Mouse (Mus musculus) lung, embryonic 14.5 days (tissue): ENCODE results near the gene Hexim2. TPM values are rescaled to one million over a fixed set of nuclear protein-coding genes. Genes with fewer than 3 reads are reported as not detected.

ENCODE experiments used
- ATAC-seq: fragments of 200-750 bp; cut with Nextera tagmentation; 2 replicates; pipeline ENCODE4 v1.8.0; 2017; ENCODE audit warnings: mild to moderate bottlenecking, moderate TSS enrichment, moderate library complexity; ENCODE audit not compliant: insufficient read depth
- DNase-seq: peaks from one replicate; pipeline ENCODE4 v3.0.0-alpha.2; 2015
- H3K27ac ChIP-seq: fragments of 300-500 bp; sonication (generic); 2 replicates; pipeline ENCODE4 v1.5.1; 2014; ENCODE audit warnings: low read depth, mild to moderate bottlenecking, moderate library complexity
- H3K27me3 ChIP-seq: fragments of 300-500 bp; sonication (generic); 2 replicates; pipeline ENCODE4 v1.6.1; 2014; ENCODE audit warnings: low read length, control low read depth; ENCODE audit not compliant: insufficient read depth
- H3K36me3 ChIP-seq: fragments of 300-500 bp; sonication (generic); 2 replicates; pipeline ENCODE4 v1.6.1; 2014; ENCODE audit warnings: control low read depth; ENCODE audit not compliant: insufficient read depth
- H3K4me1 ChIP-seq: fragments of 300-500 bp; sonication (generic); 2 replicates; pipeline ENCODE4 v1.6.1; 2014; ENCODE audit warnings: antibody characterized with exemption, control low read depth; ENCODE audit not compliant: insufficient read depth
- H3K4me2 ChIP-seq: fragments of 300-500 bp; sonication (generic); 2 replicates; pipeline ENCODE4 v1.6.1; 2014; ENCODE audit warnings: mild to moderate bottlenecking
- H3K4me3 ChIP-seq: fragments of 300-500 bp; sonication (generic); 2 replicates; pipeline ENCODE4 v1.5.1; 2014; ENCODE audit warnings: low read depth, low read length
- H3K9ac ChIP-seq: fragments of 300-500 bp; sonication (generic); 2 replicates; pipeline ENCODE4 v1.6.1; 2014
- H3K9me3 ChIP-seq: fragments of 300-500 bp; sonication (generic); 2 replicates; pipeline ENCODE4 v1.6.1; 2016; ENCODE audit warnings: low read depth, low read length, control low read depth
- CTCF ChIP-seq: IDR thresholded peaks from 2 replicates; pipeline ENCODE4 v1.5.1; 2016; ENCODE audit warnings: antibody characterized with exemption, low read depth
- WGBS: fragments of 180-500 bp; shearing (Covaris S2); extraction: QIAGEN DNeasy Blood & Tissue Kit; methylation state at CpG from one replicate; pipeline ENCODE4 v1.1.7; 2014; 5-methylcytosine and 5-hydroxymethylcytosine counted together
- polyA plus RNA-seq: library from polyadenylated mRNA; unstranded; fragments of >200 nt; fragmentation: Nextera tagmentation; extraction: Ambion mirVana; gene quantifications from 2 replicates; pipeline ENCODE4 v1.2.1, GENCODE M21; 2014

Hexim2 gene
- polyA plus RNA-seq, 1 experiment from 2014 or later = 9.3 TPM

GRCm38 (mm10) chr11:103098531-103099190 lies 33.6 kb upstream of the Hexim2 start:
- H3K27me3 ChIP-seq = peaks cover 13% of the 10 kb centered on the region
- H3K9me3 ChIP-seq = no peaks in the 10 kb centered on the region
- H3K36me3 ChIP-seq = no peaks in the 10 kb centered on the region
- ATAC-seq = no peak
- no peak overlapping the region for H3K4me2 ChIP-seq
- no peak for DNase-seq
- 63% methylated on average over 11 of the region's 11 CpGs for WGBS
- no peak overlapping the region for H3K9ac ChIP-seq
- H3K27ac ChIP-seq = no peak overlapping the region
- peaks cover 19% of the 10 kb centered on the region for H3K4me1 ChIP-seq
- H3K4me3 ChIP-seq = no peak overlapping the region
- TF ChIP-seq CTCF = no peak

GRCm38 (mm10) chr11:103099352-103099940 lies 32.8 kb upstream of the Hexim2 start:
- TF ChIP-seq CTCF = no peak
- Histone ChIP-seq H3K27ac (no peak overlapping the region), H3K4me1 (peaks cover 19% of the 10 kb centered on the region), H3K4me3 (no peak overlapping the region), H3K36me3 (no peaks in the 10 kb centered on the region), H3K27me3 (peaks cover 13% of the 10 kb centered on the region), H3K4me2 (no peak overlapping the region), H3K9me3 (no peaks in the 10 kb centered on the region), H3K9ac (no peak overlapping the region)
- ATAC-seq (no peak), DNase-seq (no peak)
- 56% methylated on average over 12 of the region's 12 CpGs for WGBS

- Histone ChIP-seq H3K4me3 (no peak overlapping the region), H3K27ac (no peak overlapping the region), H3K27me3 (peaks cover 13% of the 10 kb centered on the region), H3K36me3 (no peaks in the 10 kb centered on the region), H3K4me1 (peaks cover 19% of the 10 kb centered on the region), H3K9ac (no peak overlapping the region), H3K4me2 (no peak overlapping the region; the same call in 1 of the 2 replicates), H3K9me3 (no peaks in the 10 kb centered on the region)
- no peak for ATAC-seq
- no peak for DNase-seq
- TF ChIP-seq CTCF = no peak
- WGBS = 61% methylated on average over 8 of the region's 8 CpGs
These were observed 31.9 kb upstream of the Hexim2 start for GRCm38 (mm10) chr11:103100361-103100760.

DNA sequence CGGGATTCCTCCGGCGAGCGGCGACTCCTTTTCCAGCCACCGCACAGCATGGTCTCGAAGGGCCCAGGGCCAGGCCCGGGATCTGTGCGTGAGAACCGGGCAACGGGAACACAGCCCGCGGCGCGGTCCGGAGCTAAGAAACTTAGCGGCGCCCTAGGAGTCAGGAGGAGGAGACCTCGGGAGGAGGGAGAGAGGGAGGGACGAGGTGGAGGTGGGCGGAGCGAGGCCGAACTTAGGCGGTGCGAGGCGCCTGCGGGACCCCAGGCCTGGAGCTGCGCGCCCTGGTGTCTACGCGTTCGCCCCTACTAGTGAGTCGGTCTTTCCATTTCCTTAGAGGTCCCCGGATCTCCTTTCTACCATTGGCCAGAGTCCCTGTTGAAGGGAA lies 30.8 kb upstream of the Hexim2 start, which contains the start of the genes Plcd3 and Acbd4:
Plcd3 (minus strand) TSS at position 178 of the 385 bp plus-strand sequence.
Acbd4 (plus strand) TSS at position 202 of the 385 bp plus-strand sequence.
- ATAC-seq (peak; percentile 36; the same call in 1 of the 2 replicates), DNase-seq (peak; percentile 86)
- Histone ChIP-seq H3K9ac (peak within 1 kb of the TSS; percentile 56), H3K27me3 (peaks cover 13% of the 10 kb centered on the region), H3K4me3 (peak within 1 kb of the TSS; percentile 52), H3K4me1 (peaks cover 19% of the 10 kb centered on the region), H3K27ac (no peak within 1 kb of the TSS), H3K4me2 (peak within 1 kb of the TSS; percentile 75), H3K36me3 (no peaks in the 10 kb centered on the region), H3K9me3 (no peaks in the 10 kb centered on the region)
- no peak for TF ChIP-seq CTCF
- WGBS = 1% methylated on average over 34 of the region's 34 CpGs

DNA sequence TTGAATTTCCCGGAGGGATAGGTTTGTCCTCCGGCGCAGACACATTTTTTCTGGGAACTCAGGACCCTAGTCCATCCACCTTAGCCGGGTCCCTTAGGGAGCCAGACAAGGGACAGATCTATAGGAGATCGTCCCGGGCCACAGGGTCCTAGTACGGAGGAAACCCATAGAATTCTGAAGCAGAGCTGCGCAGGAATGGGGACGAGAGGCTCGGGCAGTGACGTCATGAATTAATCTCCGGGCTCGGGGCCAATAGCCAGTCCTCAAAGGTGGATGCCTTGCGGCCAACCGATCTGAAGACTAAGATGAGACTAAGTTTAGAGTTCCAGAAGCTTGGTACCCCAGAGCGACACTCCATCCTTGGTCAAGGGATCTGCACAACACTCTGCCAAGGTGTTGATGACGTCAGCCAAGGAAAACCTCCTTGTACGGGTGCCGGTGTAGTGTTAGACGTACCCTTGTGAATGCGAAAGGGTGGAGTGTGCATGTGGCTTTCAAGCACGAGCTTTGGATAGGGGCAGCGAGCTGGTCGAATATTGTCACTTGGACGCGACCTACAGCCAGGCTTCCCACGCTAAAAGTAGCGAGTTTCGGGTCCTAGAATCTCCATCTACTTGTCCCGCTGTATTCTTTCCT lies 30.2 kb upstream of the Hexim2 start:
- H3K4me1 ChIP-seq = peaks cover 18% of the 10 kb centered on the region
- H3K27me3 ChIP-seq = peaks cover 13% of the 10 kb centered on the region
- 0 out of 2 replicates have a peak, but pooled peaks have one; percentile 13 for ATAC-seq

DNA sequence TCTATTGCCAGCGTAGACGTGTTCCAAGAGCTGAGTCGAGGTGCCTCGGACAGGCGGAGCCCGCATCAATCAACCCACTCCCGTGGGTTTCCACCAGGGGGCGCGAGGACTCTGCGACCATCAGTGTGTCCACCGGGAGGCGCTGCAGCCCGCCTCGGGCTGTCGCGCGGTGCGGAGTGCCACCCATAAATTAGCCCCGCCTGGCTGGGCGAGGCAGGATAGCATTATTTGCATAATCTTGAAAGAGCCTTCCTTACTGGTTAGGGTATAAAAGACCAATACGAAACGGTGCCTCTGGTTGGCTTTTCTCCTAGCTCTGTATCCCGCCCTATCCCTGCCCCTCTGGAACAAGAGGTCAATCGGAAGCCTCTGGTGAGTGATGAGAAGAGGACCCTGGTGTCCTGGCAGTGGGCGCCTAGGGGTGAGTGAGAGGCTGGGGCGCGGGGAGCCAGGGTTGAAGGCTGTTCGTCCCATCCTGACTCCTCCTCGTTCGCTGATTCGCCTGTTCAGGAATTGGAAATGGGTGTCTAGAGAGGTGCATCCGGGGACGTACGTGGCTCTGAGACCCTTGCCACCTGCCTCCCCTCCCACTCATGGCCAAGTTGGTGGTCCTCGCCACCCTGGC lies 29.4 kb upstream of the Hexim2 start:
- H3K27ac ChIP-seq = peak overlapping the region; percentile 30; the same call in 1 of the 2 replicates
- WGBS = under 1% methylated on average over 35 of the region's 35 CpGs
- H3K9ac ChIP-seq = peak overlapping the region; percentile 52

More for the DNA sequence above, 30.2 kb upstream of the Hexim2 start:
- peak overlapping the region; percentile 56 for H3K9ac ChIP-seq
- peak; percentile 69 for DNase-seq
- TF ChIP-seq CTCF = no peak
- peak overlapping the region; percentile 75 for H3K4me2 ChIP-seq
- WGBS = 3% methylated on average over 30 of the region's 30 CpGs
- no peaks in the 10 kb centered on the region for H3K36me3 ChIP-seq
- peak overlapping the region; percentile 52 for H3K4me3 ChIP-seq
- no peaks in the 10 kb centered on the region for H3K9me3 ChIP-seq
- no peak overlapping the region for H3K27ac ChIP-seq

More for the DNA sequence above, 29.4 kb upstream of the Hexim2 start:
- no peaks in the 10 kb centered on the region for H3K36me3 ChIP-seq
- H3K27me3 ChIP-seq = peaks cover 13% of the 10 kb centered on the region
- DNase-seq = peak; percentile 98
- TF ChIP-seq CTCF = peak; percentile 100
- peaks cover 12% of the 10 kb centered on the region; the same call in 1 of the 2 replicates for H3K4me1 ChIP-seq
- H3K4me2 ChIP-seq = peak overlapping the region; percentile 75
- peak overlapping the region; percentile 52 for H3K4me3 ChIP-seq
- H3K9me3 ChIP-seq = no peaks in the 10 kb centered on the region
- ATAC-seq = peak; percentile 92
